Mouse (Mus musculus) CH12.LX (cell line): ENCODE results near the gene Nos1ap.

Experiments
- CTCF ChIP-seq, 2 experiments: IDR thresholded peaks in 1 of 2; conservative IDR thresholded peaks in 1 of 2; 2 replicates each; pipeline ENCODE4 v1.5.1; 2011 to 2012; ENCODE audit warnings: low read depth in 2 of 2, low read length in 2 of 2, improper control_type of control experiment in 1 of 2, inconsistent platforms in 1 of 2, mild to moderate bottlenecking in 1 of 2, moderate library complexity in 1 of 2
- ELF1 ChIP-seq: IDR thresholded peaks from 2 replicates; pipeline ENCODE4 v1.6.1; 2014; ENCODE audit warnings: low read depth, mild to moderate bottlenecking, inconsistent platforms, low read length, improper control_type of control experiment
- EP300 ChIP-seq: IDR thresholded peaks from 2 replicates; pipeline ENCODE4 v1.6.1; 2011; ENCODE audit warnings: low read length, improper control_type of control experiment
- ETS1 ChIP-seq: conservative IDR thresholded peaks from 2 replicates; pipeline ENCODE4 v1.6.1; 2012; ENCODE audit warnings: low read depth, mild to moderate bottlenecking, inconsistent platforms, low read length, improper control_type of control experiment, moderate library complexity
- KAT2A ChIP-seq: IDR thresholded peaks from 2 replicates; pipeline ENCODE4 v1.6.1; 2012; ENCODE audit warnings: low read length, improper control_type of control experiment, inconsistent platforms; ENCODE audit not compliant: insufficient replicate concordance
- MYC ChIP-seq: IDR thresholded peaks from 2 replicates; pipeline ENCODE4 v1.6.1; 2011; ENCODE audit warnings: low read depth, mild to moderate bottlenecking, improper control_type of control experiment, low read length
- NELFE ChIP-seq: IDR thresholded peaks from 2 replicates; pipeline ENCODE4 v1.6.1; 2011; ENCODE audit warnings: low read depth, low read length, improper control_type of control experiment
- POLR2A ChIP-seq: IDR thresholded peaks from 2 replicates; pipeline ENCODE4 v1.6.1; 2011; ENCODE audit warnings: low read depth, mild to moderate bottlenecking, improper control_type of control experiment, low read length
- RCOR1 ChIP-seq: conservative IDR thresholded peaks from 2 replicates; pipeline ENCODE4 v1.6.1; 2012; ENCODE audit warnings: low read depth, mild to moderate bottlenecking, inconsistent platforms, low read length, improper control_type of control experiment
- SIN3A ChIP-seq: IDR thresholded peaks from 2 replicates; pipeline ENCODE4 v1.6.1; 2012; ENCODE audit warnings: low read length, improper control_type of control experiment, inconsistent platforms
- TCF12 ChIP-seq: IDR thresholded peaks from 2 replicates; pipeline ENCODE4 v1.6.1; 2014; ENCODE audit warnings: low read depth, mild to moderate bottlenecking, inconsistent platforms, low read length, improper control_type of control experiment
- USF1 ChIP-seq: IDR thresholded peaks from 2 replicates; pipeline ENCODE4 v1.6.1; 2014; ENCODE audit warnings: low read depth, mild to moderate bottlenecking, inconsistent platforms, low read length, improper control_type of control experiment
- ZC3H11A ChIP-seq: IDR thresholded peaks from 2 replicates; pipeline ENCODE4 v1.6.1; 2012; ENCODE audit warnings: low read depth, mild to moderate bottlenecking, inconsistent platforms, low read length, improper control_type of control experiment

GRCm38 (mm10) chr1:170504378-170504777, 85.3 kb downstream of the Nos1ap start:
- TF ChIP-seq ETS1 (no peak), TCF12 (no peak), KAT2A (no peak), POLR2A (no peak), ZC3H11A (no peak), SIN3A (no peak), CTCF (conservative IDR thresholded peaks at IDR 0.05 in 1 of 2, IDR thresholded peaks at IDR 0.05 in 1 of 2; ENCODE audit: low read depth in 2 of 2, low read length in 2 of 2) (no peak), NELFE (no peak), MYC (no peak), EP300 (no peak), ELF1 (no peak), RCOR1 (no peak), USF1 (no peak)
